Mouse (Mus musculus) left cerebral cortex, postnatal 10 days (tissue): ENCODE measurements around the gene Gramd1b. TPM values are rescaled to one million over a fixed set of nuclear protein-coding genes. Genes with fewer than 3 reads are reported as not detected.

Source experiments
- DNase-seq, 2 experiments: peaks; one replicate each; pipeline ENCODE4 v3.0.0; 2021 to 2022; ENCODE audit warnings: low spot score in 2 of 2, mixed read lengths in 1 of 2; ENCODE audit errors: extremely low spot score in 1 of 2
- intact Hi-C: fragments of 180-260 bp; cut with DNase I; formaldehyde crosslinking; loops from one replicate; pipeline ENCODE4 v1.15.1; 2025
- total RNA-seq, 2 experiments: library from RNA; stranded (reverse); gene quantifications; 2 replicates each; pipeline ENCODE4 v1.2.3; 2021

The Gramd1b gene
- 100 to 1,000 TPM; 128 to 136 TPM for total RNA-seq

DNA sequence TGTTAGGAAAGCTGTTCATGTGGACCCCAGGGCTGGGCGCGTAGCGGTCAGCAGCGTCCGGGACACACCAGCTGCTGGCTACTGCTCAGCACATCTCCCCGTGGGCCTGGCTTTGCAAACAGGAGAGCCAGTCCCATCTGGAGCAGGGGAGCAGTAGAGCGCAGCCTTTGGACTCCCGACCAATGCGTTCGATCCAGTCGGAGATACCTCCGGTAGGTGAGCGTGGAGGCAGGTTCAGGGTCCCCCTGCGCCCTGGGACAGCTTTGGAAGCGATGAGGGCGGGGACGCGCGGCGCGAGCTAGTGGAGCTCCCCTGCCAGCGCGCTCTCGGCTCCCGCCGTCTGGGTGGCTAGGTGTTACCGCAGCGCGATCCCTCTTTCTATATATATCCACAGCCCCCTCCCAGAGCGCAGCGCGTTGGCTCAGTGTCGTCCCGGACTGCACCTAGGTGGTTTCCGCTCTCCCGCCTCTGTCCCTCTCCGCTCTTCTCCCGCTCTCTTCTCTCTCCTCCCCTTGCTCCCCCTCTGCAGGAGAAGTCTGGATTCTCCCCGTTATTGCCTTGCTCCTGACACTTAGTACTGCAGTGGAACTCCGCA is at the start of gene Gramd1b:
Gene Gramd1b, minus strand, starts transcription at position 357 of the 595 bp plus-strand sequence.
- DNase-seq = peak in 1 of 2 experiments; percentile 58
- intact Hi-C loops = no loop called here

DNA sequence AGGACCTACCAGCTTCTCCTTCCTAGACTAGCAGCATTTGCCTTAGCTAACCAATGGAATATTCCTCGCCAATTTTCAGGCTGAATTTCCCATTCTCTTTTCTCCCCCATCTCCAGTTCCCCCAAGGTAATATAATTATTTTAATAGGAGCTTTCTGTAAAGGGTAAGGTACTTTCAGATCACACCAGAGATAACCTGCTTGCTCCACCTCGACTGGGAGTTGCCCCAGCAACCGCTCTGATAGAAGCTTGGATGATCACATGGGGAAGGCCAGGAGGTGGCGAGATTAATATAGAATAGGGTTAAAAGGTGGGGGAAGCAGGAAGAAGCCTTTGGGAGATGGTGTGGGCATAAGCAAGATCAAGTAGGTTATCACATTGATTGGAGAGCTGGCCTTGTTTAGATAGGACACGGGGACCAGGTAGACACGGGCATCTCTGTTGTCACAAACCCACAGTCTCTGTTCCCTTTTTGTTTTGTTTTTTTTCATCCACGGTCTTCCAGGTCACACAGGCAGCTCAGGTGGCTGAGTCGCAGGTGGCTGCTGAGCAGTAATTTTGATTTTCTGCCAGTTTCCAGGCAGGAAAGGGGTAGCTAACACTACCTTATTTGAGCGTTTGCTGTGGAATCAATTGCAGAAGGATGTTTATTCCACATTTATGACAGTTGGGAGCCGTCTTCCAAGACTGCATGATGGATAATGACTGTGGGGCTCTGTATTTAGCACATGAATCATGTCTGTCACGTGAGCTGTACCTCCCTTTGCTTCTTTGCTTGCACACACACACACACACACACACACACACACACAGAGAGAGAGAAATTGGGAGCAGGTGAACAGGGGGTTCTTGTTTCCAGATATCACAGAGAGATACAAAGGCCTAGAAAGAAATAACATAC is 47.8 kb upstream of the Gramd1b start:
- intact Hi-C loops = no loop called here
- DNase-seq = no peak

DNA sequence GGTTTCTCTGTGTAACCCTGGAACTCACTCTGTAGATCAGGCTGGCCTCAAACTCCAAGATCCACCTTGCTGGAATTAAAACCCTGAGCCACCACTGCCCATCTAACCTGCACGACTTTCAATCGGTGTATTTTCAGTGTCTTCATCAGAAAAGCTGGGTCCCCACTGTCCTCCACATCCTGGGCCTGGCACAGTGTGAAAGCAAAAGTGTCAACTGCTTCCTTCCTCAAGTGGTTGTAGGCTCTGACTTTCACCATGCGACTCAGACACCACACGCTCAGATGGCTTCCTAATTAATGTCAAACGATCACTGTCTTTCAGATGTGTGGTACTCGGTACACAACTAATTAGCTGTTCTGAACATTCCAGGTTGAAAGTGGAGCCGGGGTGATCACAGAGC is 45.9 kb upstream of the Gramd1b start:
- DNase-seq = no peak
- intact Hi-C loops = no loop called here

DNA sequence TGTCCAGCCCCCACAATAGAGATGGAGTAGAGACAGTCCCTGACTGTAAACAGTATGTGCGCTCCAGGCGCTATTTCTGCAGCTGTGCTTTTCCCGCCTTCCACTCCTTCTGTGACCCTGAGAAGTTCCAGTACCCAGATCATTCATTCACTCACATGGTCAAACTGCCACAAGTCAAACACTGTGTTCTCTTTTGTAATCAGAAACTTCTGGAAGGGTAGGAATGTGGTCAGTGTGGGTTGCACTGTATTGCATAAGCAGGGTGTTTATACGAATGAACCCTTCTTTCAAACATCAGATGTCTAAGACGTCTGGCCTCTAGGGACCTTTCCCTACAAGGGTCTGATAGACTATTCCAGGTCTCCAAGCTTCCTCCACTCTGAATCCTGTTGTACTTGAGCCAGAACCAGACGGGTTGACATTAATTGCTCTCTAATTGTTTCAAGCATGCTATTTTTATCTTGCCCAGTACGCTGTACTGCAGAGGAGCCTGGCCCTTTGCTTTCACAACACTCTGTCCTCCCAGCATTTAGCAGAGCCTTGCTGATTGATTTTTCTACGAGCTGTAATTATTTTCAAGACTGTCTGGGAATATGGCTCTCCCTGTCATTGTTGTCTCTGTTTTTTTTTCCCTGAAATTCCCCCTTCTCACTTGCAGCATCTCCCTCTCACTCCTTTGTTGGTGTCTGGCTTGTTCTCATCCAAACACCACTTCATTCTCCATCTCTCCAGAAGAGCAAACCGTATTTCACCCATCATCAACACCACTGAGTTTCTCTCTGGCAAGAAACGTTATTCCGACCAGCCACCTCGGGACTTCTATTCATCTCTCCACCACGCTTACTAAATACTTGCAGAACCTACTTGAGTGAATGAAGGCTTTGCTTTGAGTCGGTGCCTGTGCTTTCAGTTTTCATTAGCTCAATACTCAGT is 44.1 kb upstream of the Gramd1b start:
- DNase-seq = no peak
- intact Hi-C loops = no loop called here

DNA sequence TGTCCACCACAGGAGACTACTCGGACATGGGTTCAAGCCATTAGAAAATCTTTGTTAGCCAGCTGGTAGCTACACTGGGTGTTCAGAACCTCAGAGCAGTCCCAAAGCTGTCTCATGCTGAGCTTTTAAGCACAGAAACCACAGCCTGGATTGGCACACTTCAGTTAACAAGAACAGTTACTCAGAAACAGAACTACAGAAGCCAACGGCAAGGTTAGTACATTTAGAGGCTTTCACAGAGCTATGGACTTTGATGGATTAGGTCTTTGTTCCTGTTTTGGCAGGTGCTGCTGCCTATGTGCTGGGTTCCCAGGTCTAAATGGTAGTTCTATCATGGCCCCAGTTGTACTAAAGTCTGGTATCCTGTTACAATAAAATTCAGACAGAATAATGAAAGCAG is 40.1 kb upstream of the Gramd1b start:
- intact Hi-C loops = no loop called here
- DNase-seq = no peak

DNA sequence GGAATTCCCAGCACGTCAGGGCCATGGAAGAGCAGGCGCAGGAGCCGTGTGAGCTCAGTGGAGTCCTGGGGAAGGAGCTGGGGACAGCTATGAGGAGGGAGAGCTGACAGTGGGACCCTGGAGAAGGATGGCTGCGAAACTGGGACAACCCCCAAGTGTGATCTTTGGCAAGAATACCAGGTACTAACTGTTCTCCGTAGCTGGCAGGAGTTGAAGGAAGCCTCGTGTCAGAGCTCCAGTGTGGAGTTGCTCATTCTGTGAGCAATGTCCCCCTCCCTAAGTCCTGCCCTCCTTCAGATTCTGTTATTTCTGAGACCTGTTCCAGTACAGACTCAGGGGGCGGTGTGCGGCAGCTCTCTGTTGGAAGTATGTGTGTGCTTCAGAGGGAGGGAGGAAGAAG is 36.9 kb upstream of the Gramd1b start:
- intact Hi-C loops = no loop called here
- DNase-seq = peak; percentile 43 to 50

DNA sequence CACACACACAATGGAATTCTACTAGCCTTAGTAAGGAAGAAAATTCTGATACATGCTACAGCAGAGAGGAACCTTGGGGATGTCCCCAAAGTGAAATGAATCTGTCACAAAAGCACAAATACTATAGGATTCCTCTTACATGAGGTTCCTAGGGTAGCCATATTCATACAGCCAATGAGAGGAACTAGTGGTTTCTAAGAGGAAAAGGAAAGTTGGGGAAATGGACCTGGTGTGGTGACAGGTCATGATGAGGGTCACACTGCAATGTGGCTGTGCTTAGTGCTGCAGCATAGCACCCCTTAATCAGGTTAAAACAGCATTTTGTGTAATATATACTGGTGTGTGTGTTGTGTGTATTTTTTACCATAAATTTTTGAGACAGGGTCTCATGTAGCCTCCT is 32.6 kb upstream of the Gramd1b start:
- intact Hi-C loops = no loop called here
- no peak for DNase-seq

DNA sequence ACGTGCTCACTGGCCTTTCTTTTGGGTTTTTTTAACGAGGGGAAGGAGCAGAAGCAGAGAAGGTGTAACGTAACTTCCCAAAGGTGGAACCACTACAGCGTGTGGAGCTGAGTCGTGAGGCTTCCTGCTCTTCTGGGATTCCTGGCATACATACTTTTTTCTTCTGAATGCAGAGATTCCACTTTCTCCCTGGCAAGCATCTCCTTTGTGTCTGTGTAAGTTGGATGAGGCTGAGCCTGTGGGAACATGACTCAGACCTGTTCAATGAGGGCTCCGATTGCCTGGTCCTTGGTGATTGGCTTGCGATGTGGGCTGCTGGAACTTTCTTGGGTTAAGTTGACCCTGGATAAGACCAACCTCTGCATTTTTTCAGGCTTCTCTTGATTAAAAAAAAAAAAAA is 28.5 kb upstream of the Gramd1b start:
- intact Hi-C loops = no loop called here
- no peak for DNase-seq

DNA sequence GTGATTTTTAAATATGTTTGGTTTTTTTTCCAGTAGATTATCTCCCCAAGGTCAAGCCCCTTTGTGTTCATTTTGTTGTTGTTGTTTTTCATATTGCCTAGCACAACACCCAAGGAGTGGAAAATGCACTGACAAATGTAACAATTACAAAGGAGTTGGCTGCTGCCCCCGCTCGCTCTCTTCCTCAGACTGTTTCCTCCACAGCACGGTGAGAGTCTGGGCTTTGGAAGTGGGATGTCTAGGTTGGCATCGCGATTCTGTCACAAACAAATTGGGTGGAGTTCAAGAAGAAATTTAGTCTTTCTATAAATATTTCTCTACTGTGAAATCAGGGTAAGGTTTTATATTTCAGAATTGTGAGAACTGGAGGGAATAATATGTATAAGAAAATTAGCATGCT is 26.6 kb upstream of the Gramd1b start:
- DNase-seq = peak in 1 of 2 experiments; percentile 21
- intact Hi-C loops = no loop called here

DNA sequence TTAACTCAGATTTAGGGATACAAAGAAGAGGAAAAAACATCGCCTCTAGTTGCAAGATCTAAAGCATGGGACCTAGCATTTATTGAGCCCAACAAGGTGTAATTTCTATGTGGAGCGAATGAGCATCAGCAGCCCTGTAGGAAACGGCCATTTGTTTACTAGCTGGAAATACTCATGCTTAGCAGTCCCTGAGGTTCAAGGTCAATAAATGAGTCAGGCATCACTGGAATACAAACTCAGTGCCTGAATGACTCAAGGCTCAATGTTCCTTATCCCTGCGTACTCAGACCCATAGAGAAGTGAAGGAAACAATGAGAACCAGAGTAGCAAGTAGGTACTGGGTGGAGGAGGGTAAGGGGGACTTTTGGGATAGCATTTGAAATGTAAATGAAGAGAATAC is 25.2 kb upstream of the Gramd1b start:
- intact Hi-C loops = no loop called here
- DNase-seq = no peak

DNA sequence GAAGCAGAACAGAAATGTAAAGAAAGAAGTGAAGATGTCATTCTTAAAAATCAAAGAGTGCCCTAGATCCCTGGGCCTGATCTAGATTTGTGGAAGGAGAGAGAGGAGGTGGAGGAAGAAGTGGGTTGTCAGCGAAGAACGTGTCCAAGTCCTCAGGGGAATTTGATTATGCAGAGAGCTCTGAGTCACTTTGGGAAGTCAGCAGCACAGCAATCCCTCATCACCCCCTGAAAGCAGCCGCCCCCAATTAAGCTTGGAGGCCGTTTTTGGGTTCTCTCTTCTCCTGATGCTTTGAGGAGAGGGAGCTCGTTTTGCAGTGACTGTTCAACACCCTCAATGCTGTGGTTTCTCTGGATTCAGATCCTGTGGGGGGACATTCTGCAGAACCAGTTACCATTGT is 24.1 kb upstream of the Gramd1b start:
- no peak for DNase-seq
- intact Hi-C loops = no loop called here

DNA sequence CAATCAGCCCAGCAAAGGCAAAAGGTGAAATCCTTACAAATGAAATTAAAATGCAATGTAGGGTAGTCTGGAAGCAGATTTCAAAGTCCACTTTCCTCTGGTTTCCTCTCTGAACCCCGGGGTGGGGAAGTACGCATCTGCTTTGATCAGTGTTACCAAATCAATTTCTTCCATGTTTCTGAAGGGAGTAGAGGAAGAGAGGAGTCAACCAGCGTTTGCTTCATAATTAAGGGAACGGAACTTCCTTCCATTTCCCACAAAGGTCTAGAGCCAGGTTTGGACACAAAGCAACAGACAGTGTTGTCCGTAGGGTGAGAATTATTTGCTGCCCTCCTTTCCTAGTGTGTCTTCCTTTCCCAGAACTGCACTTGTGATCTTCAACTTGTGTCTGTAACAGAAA is 16.7 kb upstream of the Gramd1b start:
- no peak for DNase-seq
- intact Hi-C loops = no loop called here

DNA sequence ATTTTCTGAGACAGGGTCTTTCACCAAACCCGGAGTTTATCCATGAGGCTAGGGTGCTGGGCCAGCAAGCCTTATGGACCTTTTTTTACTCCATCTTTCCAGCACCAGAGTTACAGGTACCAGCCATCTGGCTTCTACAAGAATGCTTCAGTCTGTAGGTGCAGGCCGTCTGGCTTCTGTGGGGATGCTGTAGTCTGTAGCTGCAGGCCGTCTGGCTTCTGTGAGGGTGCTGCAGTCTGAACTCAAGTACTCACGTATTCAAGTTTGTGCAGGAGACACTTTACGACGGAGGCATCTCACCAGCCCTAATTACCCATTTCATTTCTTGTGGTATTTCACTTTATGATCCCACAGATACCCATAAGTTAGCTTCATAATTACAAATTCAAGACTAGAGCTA is 14.0 kb upstream of the Gramd1b start:
- DNase-seq = no peak

DNA sequence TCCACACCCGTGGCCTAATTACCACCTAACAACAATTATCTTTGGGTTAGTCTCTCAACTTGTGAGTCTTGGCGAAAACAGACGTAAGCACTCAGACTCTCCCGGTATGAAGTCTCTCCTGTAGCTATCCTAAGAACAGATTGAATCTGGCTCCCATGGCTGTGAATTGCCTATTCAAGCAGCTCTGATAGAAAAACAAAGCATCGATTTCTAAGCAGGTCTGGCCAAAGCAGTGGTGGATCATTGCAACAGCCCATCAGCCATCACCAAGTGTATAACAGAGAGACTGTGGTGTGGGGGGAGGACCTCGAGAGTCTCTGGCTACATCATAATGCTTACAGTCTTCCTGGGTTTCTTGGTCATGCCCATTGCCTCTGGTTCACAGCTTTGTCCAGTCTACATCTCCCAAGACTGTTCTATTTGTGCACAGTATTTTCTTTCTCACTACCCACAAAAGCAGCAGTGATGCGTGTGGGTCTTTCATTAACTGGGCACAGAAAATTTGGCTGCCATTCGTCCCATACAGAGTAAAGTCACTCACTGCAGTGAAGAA is 8.5 kb upstream of the Gramd1b start:
- no peak for DNase-seq
- intact Hi-C loops = no loop called here

More for the DNA sequence above, 14.0 kb upstream of the Gramd1b start:
- intact Hi-C loops = no loop called here

DNA sequence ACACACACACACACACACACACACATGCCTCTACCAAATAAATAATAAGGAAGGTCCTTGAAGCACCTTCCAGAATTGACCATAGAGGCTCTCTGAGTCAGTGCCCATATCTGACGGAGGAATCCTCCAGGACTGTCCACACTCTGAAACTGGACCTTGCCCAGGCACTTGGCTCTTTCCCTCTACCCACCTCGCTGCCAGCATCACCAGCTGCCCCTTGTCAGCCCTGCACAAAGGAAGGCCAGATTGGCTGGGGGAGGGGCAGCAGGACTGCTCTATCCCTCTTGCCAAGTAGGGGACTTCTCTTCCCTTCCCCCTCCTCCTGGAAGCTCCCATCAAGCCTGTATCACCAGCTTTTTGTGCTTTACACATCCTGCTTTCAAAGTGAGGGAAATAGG is 6.5 kb upstream of the Gramd1b start:
- intact Hi-C loops = no loop called here
- DNase-seq = peak; percentile 73 to 81

DNA sequence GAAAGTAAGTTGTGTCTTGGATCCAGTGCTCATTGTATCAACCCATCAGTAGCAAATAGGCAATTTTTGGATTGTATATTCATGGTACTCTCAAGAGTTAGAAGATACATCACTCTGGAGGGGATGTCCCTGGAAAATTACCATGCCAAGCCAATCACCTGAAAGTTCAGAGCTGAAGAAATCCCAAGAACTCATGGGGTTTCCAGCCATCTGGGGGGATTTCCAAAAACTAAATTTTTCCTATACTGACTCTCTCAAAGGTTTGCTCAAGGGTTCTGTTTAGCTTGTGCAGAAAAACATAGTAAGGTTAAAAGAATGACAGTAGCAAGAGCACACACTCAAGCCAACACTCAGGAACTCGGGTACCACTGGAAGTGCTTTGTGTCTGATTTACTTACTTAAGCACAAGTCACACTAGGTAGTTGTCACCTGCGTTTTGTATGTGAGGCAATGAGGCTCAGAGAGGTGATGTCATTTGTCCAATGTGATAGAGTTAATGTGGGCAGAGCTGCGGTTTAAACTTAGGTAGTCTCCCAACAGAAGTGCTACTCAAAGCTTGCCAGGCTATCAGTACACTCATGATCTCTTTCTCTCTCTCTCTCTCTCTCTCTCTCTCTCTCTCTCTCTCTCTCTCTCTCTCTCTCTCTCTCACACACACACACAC is 6.0 kb upstream of the Gramd1b start:
- DNase-seq = no peak
- intact Hi-C loops = no loop called here

DNA sequence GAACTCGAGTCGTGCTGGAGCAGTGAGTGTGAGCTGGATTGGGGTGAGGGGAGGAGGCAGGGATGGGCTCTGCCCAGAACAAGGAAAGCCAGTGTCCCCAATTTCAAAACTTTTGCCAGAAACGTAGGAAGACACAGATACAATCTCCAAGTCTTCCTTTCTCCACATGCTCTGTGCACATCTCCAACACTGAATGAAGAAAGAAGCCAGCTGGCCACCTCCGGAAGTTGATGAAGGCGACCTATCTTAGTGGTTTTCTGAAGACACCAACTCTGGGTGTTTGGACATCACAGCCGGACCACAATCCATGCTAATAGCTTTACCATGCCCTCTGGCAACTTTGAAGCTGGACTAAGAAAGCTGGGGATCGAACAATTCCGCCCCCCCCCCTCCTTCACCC is 647 bp downstream of the Gramd1b start:
- intact Hi-C loops = no loop called here
- DNase-seq = no peak

DNA sequence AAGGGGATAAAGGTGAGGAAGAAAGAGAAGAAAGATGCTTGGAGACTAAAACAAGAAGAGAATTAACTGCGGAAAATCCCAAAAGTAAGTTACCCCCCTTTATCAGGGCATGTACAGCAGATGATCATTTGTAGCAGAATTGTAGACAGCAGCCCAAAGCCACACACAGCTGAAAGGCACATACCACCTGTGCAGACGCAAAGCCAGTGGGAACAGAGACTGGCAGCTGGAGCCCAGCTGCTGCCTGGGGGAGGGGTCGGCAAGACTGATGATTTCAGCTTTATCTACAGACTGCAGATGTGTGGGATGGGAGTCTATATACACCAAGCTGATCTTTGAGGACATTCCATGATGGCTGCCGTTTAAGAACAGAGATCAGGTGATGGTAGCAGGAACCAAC is 2.5 kb downstream of the Gramd1b start:
- intact Hi-C loops = no loop called here

DNA sequence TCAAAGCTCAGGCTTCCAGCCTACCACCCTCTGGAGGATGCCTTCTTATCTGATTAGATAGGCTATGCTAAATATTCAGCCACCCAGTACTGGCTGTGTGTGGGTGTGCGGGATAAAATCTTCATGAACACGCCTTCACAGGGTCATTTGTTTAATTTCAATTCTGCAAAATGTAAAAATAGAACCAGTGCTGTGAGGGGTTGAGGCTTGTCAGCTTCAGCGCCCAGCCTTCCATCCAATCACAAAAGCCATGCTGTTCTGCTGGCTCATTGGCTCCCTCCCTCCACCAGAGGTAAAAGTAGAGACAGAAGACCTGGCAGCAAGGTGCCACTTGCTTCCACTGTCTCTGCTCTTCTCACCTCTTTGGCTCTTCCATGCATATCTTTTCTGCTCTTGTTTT is 4.3 kb downstream of the Gramd1b start:
- intact Hi-C loops = no loop called here
- no peak for DNase-seq

More for the DNA sequence above, 2.5 kb downstream of the Gramd1b start:
- no peak for DNase-seq
